In the genomic region with DNA sequence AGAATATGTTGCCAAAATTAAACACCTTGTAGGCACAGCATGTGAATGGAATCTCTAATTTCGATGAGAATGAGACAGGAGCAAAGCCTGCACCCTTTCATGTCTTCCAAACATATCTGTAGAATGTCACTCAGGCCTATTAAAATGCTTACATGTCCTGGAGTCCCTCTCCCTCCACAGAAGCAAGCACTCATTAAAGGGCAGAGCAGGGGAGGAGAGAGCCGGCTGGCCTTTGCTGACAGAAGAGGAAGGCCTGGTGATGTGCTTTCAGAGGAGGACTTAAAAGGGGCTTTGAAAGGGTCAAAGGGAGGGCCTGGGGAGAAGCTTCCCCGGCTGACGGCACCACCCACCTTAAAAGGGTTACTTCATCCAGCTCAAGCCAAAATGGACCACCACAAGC, we compare ENCODE assay signal across 12 mouse cellular contexts.
A peak's percentile ranks its signal among the peaks of the same experiment; 100 is the strongest.
DNase-seq lines count a peak whose midpoint lies in the region; TF ChIP-seq lines count a peak whose summit lies in the region.
"Had no signal": no experiment of that assay in that cellular context is flagged by ENCODE, and none has a peak within 500 bp of the region (broad histone marks: within the 10 kb centered on the region; RNA-seq: fewer than 3 reads in every experiment).

No protein-coding gene starts in this region.

- H3K79me2 ChIP-seq in myocyte (ENCODE audit: control insufficient read depth, insufficient read depth): no peaks in the 10 kb centered on the region

- no peaks in the 10 kb centered on the region for H3K27me3 ChIP-seq in myocyte (ENCODE audit: control insufficient read depth, insufficient read depth, insufficient read length)
- H3K27me3 ChIP-seq: CH12.LX had no signal

- DNase-seq in layer of hippocampus, adult 2 months (ENCODE audit: low spot score in 2 of 2): no peak
- DNase-seq in layer of hippocampus, postnatal 25 days (ENCODE audit: extremely low spot score in 1 of 2, low spot score in 1 of 2): no peak
- peak; percentile 33 for DNase-seq in embryo, embryonic 9.5 days (ENCODE audit: extremely low spot score)
- DNase-seq in forelimb bud, embryonic 11.5 days (ENCODE audit: low read depth, low spot score): peak; percentile 37
- no peak for DNase-seq in adrenal gland, postnatal 4 days (ENCODE audit: low spot score in 2 of 2)
- no peak for DNase-seq in urinary bladder, postnatal 25 days (ENCODE audit: low spot score)
- DNase-seq: adrenal gland, postnatal 14 days; cerebellum, adult 8-10 months; gastrocnemius, postnatal 10 days had no signal

- H3ac ChIP-seq in myocyte (ENCODE audit: control insufficient read depth, insufficient read length): no peak overlapping the region

- no peaks in the 10 kb centered on the region for H3K36me3 ChIP-seq in myocyte (ENCODE audit: control insufficient read depth, insufficient read depth)

- peak overlapping the region; percentile 89 for H3K27ac ChIP-seq in layer of hippocampus, adult 2 months

- H3K4me3 ChIP-seq in layer of hippocampus, adult 2 months: no peak overlapping the region; the same call in 1 of the 2 replicates
- H3K4me3 ChIP-seq in myocyte: no peak overlapping the region

- TF ChIP-seq POLR2A in myocyte (IDR thresholded peaks at IDR 0.05; ENCODE audit: insufficient read length, low read depth): no peak

- TF ChIP-seq CTCF in layer of hippocampus, adult 2 months (conservative IDR thresholded peaks at IDR 0.05): no peak

- peak overlapping the region; percentile 54 for H3K4me2 ChIP-seq in myocyte (ENCODE audit: low read depth)
- H3K4me2 ChIP-seq: liver, embryonic 11.5 days had no signal

TF ChIP-seq in myocyte, 11 proteins besides CTCF, POLR2A, EP300 and RAD21:
- TF ChIP-seq TCF3 (IDR thresholded peaks at IDR 0.05; ENCODE audit: insufficient read length, low read depth) (no peak), SRF (IDR thresholded peaks at IDR 0.05; ENCODE audit: control insufficient read depth, insufficient read length, low read depth) (no peak), POLR2AphosphoS2 (IDR thresholded peaks at IDR 0.05; ENCODE audit: insufficient read length, low read depth) (no peak), MYOD1 (IDR thresholded peaks at IDR 0.05; ENCODE audit: control insufficient read depth in 1 of 3, insufficient read length in 2 of 3, low read depth in 2 of 3) (no peak), E2F4 (IDR thresholded peaks at IDR 0.05; ENCODE audit: insufficient read depth) (no peak), MYOG (IDR thresholded peaks at IDR 0.05; ENCODE audit: control insufficient read depth in 1 of 3, insufficient read depth in 1 of 3, insufficient read length in 2 of 3, low read depth in 2 of 3) (no peak), TCF12 (IDR thresholded peaks at IDR 0.05; ENCODE audit: insufficient read depth, poor library complexity, severe bottlenecking) (no peak), REST (IDR thresholded peaks at IDR 0.05; ENCODE audit: insufficient read depth, insufficient read length) (no peak), USF1 (IDR thresholded peaks at IDR 0.05; ENCODE audit: low read depth) (no peak), MAX (IDR thresholded peaks at IDR 0.05; ENCODE audit: low read depth) (no peak), CEBPB (IDR thresholded peaks at IDR 0.05; ENCODE audit: insufficient read depth, poor library complexity, severe bottlenecking) (no peak)

Comparison
In these comparisons a context has a peak if more than half of its experiments do, and no peak if none do; other contexts are left out.
1. DNase-seq: peak in embryo, embryonic 9.5 days (single experiment) and forelimb bud, embryonic 11.5 days (single experiment); none in layer of hippocampus, adult 2 months (0 of 2), layer of hippocampus, postnatal 25 days (0 of 2), adrenal gland, postnatal 4 days (0 of 2) and urinary bladder, postnatal 25 days (single experiment).